Mouse (Mus musculus) lung, postnatal 0 days (tissue): ENCODE measurements at regions not wholly inside any gene's neighbourhood (a gene's known extent, or its start where the extent isn't known, plus 50 kb on each side); places are given as distances from the start of the nearest gene placed in this dataset.

Experiments
- CTCF ChIP-seq: IDR thresholded peaks from 2 replicates; pipeline ENCODE4 v1.5.1; 2016; ENCODE audit warnings: antibody characterized with exemption, mild to moderate bottlenecking
- EP300 ChIP-seq: IDR thresholded peaks from 2 replicates; pipeline ENCODE4 v1.6.1; 2016; ENCODE audit warnings: antibody characterized with exemption, mild to moderate bottlenecking, control low read depth

DNA sequence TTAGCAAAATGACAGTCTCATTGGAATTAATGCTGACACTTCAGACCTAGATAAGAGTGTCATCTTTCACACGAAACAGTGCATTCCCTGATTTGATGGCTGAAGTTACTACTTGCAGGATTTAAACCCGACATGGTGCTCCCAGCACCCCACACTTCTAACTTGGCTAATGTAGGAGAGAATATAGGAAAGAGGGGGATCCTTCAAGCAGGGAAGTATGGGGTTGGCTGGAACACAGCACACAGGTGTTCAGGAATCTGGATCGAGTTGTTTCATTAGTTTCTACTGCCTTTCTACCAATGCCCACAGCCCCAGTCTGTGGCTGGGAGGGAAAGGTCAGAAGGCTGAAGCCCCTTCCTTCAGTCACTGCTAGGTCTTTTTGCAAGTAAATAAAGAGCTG, 79.5 kb downstream of the Mtx3 start:
- TF ChIP-seq CTCF, result no peak
- TF ChIP-seq EP300, result no peak
